Comparison of ENCODE assay signal across 10 mouse cellular contexts in genomic region chr7:27329981-27330380, GRCm38 (mm10). TPM values are rescaled to one million over a fixed set of nuclear protein-coding genes. Genes with fewer than 3 reads are reported as not detected.
A peak's percentile ranks its signal among the peaks of the same experiment; 100 is the strongest.
DNase-seq lines count a peak whose midpoint lies in the region; ATAC-seq and TF ChIP-seq lines count a peak whose summit lies in the region.
"Had no signal": no experiment of that assay in that cellular context is flagged by ENCODE, and none has a peak within 500 bp of the region (broad histone marks: within the 10 kb centered on the region; RNA-seq: fewer than 3 reads in every experiment).

No protein-coding gene starts in this region.

- no peaks in the 10 kb centered on the region for H3K79me2 ChIP-seq in macrophage (ENCODE audit: inconsistent target)

- H3K36me3 ChIP-seq in forebrain, embryonic 10.5 days (replicated peaks): 0 out of 2 replicates have a peak, but pooled peaks cover 7% of the 10 kb centered on the region
- no peaks in the 10 kb centered on the region for H3K36me3 ChIP-seq in forebrain, embryonic 15.5 days
- H3K36me3 ChIP-seq in macrophage (ENCODE audit: inconsistent target): no peaks in the 10 kb centered on the region

- no peak for TF ChIP-seq CTCF in layer of hippocampus, adult 2 months (conservative IDR thresholded peaks at IDR 0.05)
- no peak for TF ChIP-seq CTCF in embryonic fibroblast, embryonic 13.5 days (IDR thresholded peaks at IDR 0.05; ENCODE audit: borderline replicate concordance, insufficient read depth, low read length)

- H3K4me3 ChIP-seq in forebrain, embryonic 10.5 days: peak overlapping the region; percentile 54
- H3K4me3 ChIP-seq in forebrain, embryonic 15.5 days: no peak overlapping the region
- H3K4me3 ChIP-seq in layer of hippocampus, adult 2 months: no peak overlapping the region; the same call in 1 of the 2 replicates
- 0 out of 2 replicates have a peak overlapping the region, but pooled peaks have one; percentile 39 for H3K4me3 ChIP-seq in embryonic fibroblast, embryonic 13.5 days (ENCODE audit: insufficient read depth, low read length)
- H3K4me3 ChIP-seq in macrophage (ENCODE audit: inconsistent target): peak overlapping the region; percentile 38

- H3K4me1 ChIP-seq in forebrain, embryonic 10.5 days: peaks cover 80% of the 10 kb centered on the region
- peaks cover 54% of the 10 kb centered on the region for H3K4me1 ChIP-seq in forebrain, embryonic 15.5 days
- no peaks in the 10 kb centered on the region for H3K4me1 ChIP-seq in embryonic fibroblast, embryonic 13.5 days (ENCODE audit: control insufficient read depth, insufficient read depth, low read length)

- ATAC-seq in forebrain, embryonic 15.5 days (replicated peaks): no peak

- no peaks in the 10 kb centered on the region for H3K9me3 ChIP-seq in forebrain, embryonic 10.5 days
- no peaks in the 10 kb centered on the region for H3K9me3 ChIP-seq in forebrain, embryonic 15.5 days

- peaks cover 100% of the 10 kb centered on the region for H3K27me3 ChIP-seq in forebrain, embryonic 10.5 days (ENCODE audit: poor library complexity, severe bottlenecking)
- H3K27me3 ChIP-seq in forebrain, embryonic 15.5 days: peaks cover 91% of the 10 kb centered on the region

- intact Hi-C loops in left cerebral cortex, postnatal 4 days (cut with DNase I): loop anchor here (5.0 to 10.0 kb wide), 2 partner anchors 72 to 175 kb away; no protein-coding TSS in a partner anchor

- no peak overlapping the region for H3K9ac ChIP-seq in forebrain, embryonic 15.5 days (replicated peaks)

- H3K4me2 ChIP-seq in forebrain, embryonic 15.5 days (replicated peaks): no peak overlapping the region

- no peak overlapping the region for H3K27ac ChIP-seq in forebrain, embryonic 10.5 days
- H3K27ac ChIP-seq in forebrain, embryonic 15.5 days (replicated peaks): no peak overlapping the region
- peak overlapping the region; percentile 14; the same call in 1 of the 2 replicates for H3K27ac ChIP-seq in layer of hippocampus, adult 2 months
- no peak overlapping the region for H3K27ac ChIP-seq in embryonic fibroblast, embryonic 13.5 days (ENCODE audit: insufficient read depth, low read length)
- H3K27ac ChIP-seq in macrophage: no peak overlapping the region

- DNase-seq in forebrain, embryonic 10.5 days (ENCODE audit: extremely low spot score, low spot score): no peak
- DNase-seq in layer of hippocampus, adult 2 months (ENCODE audit: low spot score in 2 of 2): no peak
- DNase-seq in layer of hippocampus, adult 9-10 months (ENCODE audit: low spot score): no peak
- DNase-seq in B cell, adult 2 months: no peak
- no peak for DNase-seq in left cerebral cortex, postnatal 4 days

- 27% methylated on average over 17 of the region's 17 CpGs for WGBS in forebrain, embryonic 10.5 days
- 28% methylated on average over 17 of the region's 17 CpGs for WGBS in forebrain, embryonic 15.5 days
- 19% methylated on average over 17 of the region's 17 CpGs for WGBS in macrophage (ENCODE audit: missing documents)

- no peak for TF ChIP-seq POLR2A in embryonic fibroblast, embryonic 13.5 days (IDR thresholded peaks at IDR 0.05; ENCODE audit: low read depth, low read length)

RNA-seq across cellular contexts. Expression of gene Ltbp4, which starts 7.5 kb away (rescaled TPM):
- 8.5 and 11.1 TPM in 2 replicates for polyA plus RNA-seq in forebrain, embryonic 10.5 days (2016; fragmentation: Nextera tagmentation; extraction: Ambion mirVana)
- 13.3 and 15.0 TPM in 2 replicates for polyA plus RNA-seq in forebrain, embryonic 15.5 days (2015; fragmentation: Nextera tagmentation; extraction: Ambion mirVana)
- total RNA-seq in layer of hippocampus, adult 2 months (2021): 10 to 100 TPM; 54.5 to 54.8 TPM
- 46.5 and 50.6 TPM in 2 replicates for polyA plus RNA-seq in embryonic fibroblast, embryonic 13.5 days (2011; ENCODE audit: insufficient read length, low read depth, missing spikeins)
- total RNA-seq in macrophage (2018; cell fraction: chromatin; rRNA removed): 1 to 10 TPM in 2 of 26 experiments, under 1 TPM in 4, not detected in 20; 0.13 to 3.4 (median 0.23) TPM
- total RNA-seq in macrophage (2018; cell fraction: cytosol; rRNA removed): under 1 TPM in 5 of 26 experiments, not detected in 21; 0.03 to 0.21 (median 0.05) TPM
- under 1 TPM in 3 of 26 experiments, not detected in 23; 0.12 to 0.45 (median 0.16) TPM for total RNA-seq in macrophage (2018; cell fraction: nucleus; rRNA removed)
- polyA plus RNA-seq in macrophage (2018): not detected in 3 replicates
- total RNA-seq in left cerebral cortex, postnatal 4 days (2021): 10 to 100 TPM; 41.9 to 52.7 TPM

RNA-seq across cellular contexts. Expression of gene Shkbp1, which starts 25.8 kb away (rescaled TPM):
- 62.4 and 67.7 TPM in 2 replicates for polyA plus RNA-seq in forebrain, embryonic 10.5 days (2016; fragmentation: Nextera tagmentation; extraction: Ambion mirVana)
- 90.2 and 91.5 TPM in 2 replicates for polyA plus RNA-seq in forebrain, embryonic 15.5 days (2015; fragmentation: Nextera tagmentation; extraction: Ambion mirVana)
- 10 to 100 TPM; 29.4 to 42.9 TPM for total RNA-seq in layer of hippocampus, adult 2 months (2021)
- polyA plus RNA-seq in embryonic fibroblast, embryonic 13.5 days (2011; ENCODE audit: insufficient read length, low read depth, missing spikeins): 35.9 and 41.2 TPM in 2 replicates
- 100 to 1,000 TPM in 14 of 26 experiments, 10 to 100 TPM in 12; 21.9 to 181 (median 105) TPM for total RNA-seq in macrophage (2018; cell fraction: chromatin; rRNA removed)
- total RNA-seq in macrophage (2018; cell fraction: cytosol; rRNA removed): 10 to 100 TPM; 27.5 to 54.3 (median 40.4) TPM
- total RNA-seq in macrophage (2018; cell fraction: nucleus; rRNA removed): 10 to 100 TPM; 18.9 to 95.8 (median 65.3) TPM
- 21.9 to 44.4 TPM (median 32.6 TPM) in 3 replicates for polyA plus RNA-seq in macrophage (2018)
- total RNA-seq in left cerebral cortex, postnatal 4 days (2021): 10 to 100 TPM; 47.2 to 52.4 TPM

RNA-seq across cellular contexts. Expression of gene Gm20479, which starts 27.2 kb away (rescaled TPM):
- 1.4 TPM in 1 of 2 replicates, not detected in the other for polyA plus RNA-seq in forebrain, embryonic 10.5 days (2016; fragmentation: Nextera tagmentation; extraction: Ambion mirVana)
- polyA plus RNA-seq in forebrain, embryonic 15.5 days (2015; fragmentation: Nextera tagmentation; extraction: Ambion mirVana): 0.46 TPM in 1 of 2 replicates, not detected in the other
- total RNA-seq in layer of hippocampus, adult 2 months (2021): not detected
- polyA plus RNA-seq in embryonic fibroblast, embryonic 13.5 days (2011; ENCODE audit: insufficient read length, low read depth, missing spikeins): 6.2 TPM in 1 of 2 replicates, not detected in the other
- 1 to 10 TPM in 7 of 26 experiments, not detected in 19; 2.3 to 7.7 (median 4.9) TPM for total RNA-seq in macrophage (2018; cell fraction: chromatin; rRNA removed)
- total RNA-seq in macrophage (2018; cell fraction: cytosol; rRNA removed): 1 to 10 TPM in 5 of 26 experiments, under 1 TPM in 8, not detected in 13; 0.41 to 1.7 (median 0.71) TPM
- 1 to 10 TPM in 6 of 26 experiments, not detected in 20; 2.4 to 4.1 (median 3.5) TPM for total RNA-seq in macrophage (2018; cell fraction: nucleus; rRNA removed)
- 0.64 to 1.2 TPM in 2 of 3 replicates, not detected in the other for polyA plus RNA-seq in macrophage (2018)
- not detected for total RNA-seq in left cerebral cortex, postnatal 4 days (2021)
- total RNA-seq: left cerebral cortex, postnatal 36 days had no signal
- polyA plus RNA-seq: thymus, postnatal 0 days had no signal

Comparison
In these comparisons a context has a peak if more than half of its experiments do, and no peak if none do; other contexts are left out.
1. H3K4me3 ChIP-seq: peak in forebrain, embryonic 10.5 days (single experiment), embryonic fibroblast, embryonic 13.5 days (single experiment) and macrophage (single experiment); none in forebrain, embryonic 15.5 days (single experiment) and layer of hippocampus, adult 2 months (single experiment).